Mouse (Mus musculus) bone marrow, adult 2 months (tissue): ENCODE data around the gene Fancc.

Source experiments
- CTCF ChIP-seq: fragments of 200-500 bp; IDR thresholded peaks from 2 replicates; pipeline ENCODE4 v1.5.1; 2011; ENCODE audit warnings: low read length, control low read depth; ENCODE audit not compliant: control insufficient read depth, insufficient read depth
- POLR2A ChIP-seq: fragments of 200-500 bp; IDR thresholded peaks from 2 replicates; pipeline ENCODE4 v1.6.1; 2011; ENCODE audit warnings: low read depth, mild to moderate bottlenecking, control low read depth, low read length, borderline replicate concordance; ENCODE audit not compliant: control insufficient read depth

DNA sequence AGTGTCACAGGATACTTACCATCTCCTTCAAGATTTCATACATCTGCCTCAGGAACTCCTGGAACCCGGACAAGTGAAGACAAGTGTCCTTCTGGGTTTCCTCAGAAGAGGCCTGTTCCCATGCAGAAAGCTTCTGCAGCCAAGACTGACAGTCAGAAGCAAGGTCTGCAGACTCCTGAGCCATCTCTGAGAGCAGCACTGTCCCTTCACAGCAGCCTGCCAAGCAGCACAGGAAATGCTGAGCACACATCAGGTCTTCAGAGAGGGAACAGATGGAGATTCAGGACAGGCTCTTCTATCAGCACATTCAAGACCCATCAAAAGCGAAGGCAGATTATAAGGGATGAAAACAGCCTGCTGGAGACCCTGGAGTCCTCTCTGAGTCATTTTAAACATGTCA lies 94.3 kb downstream of the Fancc start:
- TF ChIP-seq CTCF: no peak
- no peak for TF ChIP-seq POLR2A
